Mouse (Mus musculus) neutrophil, adult 5-6 weeks (primary cell): ENCODE results near the gene Gm17662. TPM values are rescaled to one million over a fixed set of nuclear protein-coding genes. Genes with fewer than 3 reads are reported as not detected.

ENCODE experiments used
- ATAC-seq: fragments of 151-379, 151-347 bp; 2 replicates; pipeline ENCODE4 v1.8.0; 2017; ENCODE audit warnings: mild to moderate bottlenecking, moderate TSS enrichment; ENCODE audit not compliant: insufficient number of reproducible peaks, poor library complexity, low FRiP score, severe bottlenecking; ENCODE audit errors: extremely low read depth
- total RNA-seq: library from RNA; stranded (forward); fragments of 200-1000 nt; gene quantifications from 2 replicates; pipeline ENCODE4 v1.2.3, GENCODE M21; 2017

The Gm17662 gene
- total RNA-seq, result not detected in 2 replicates

DNA sequence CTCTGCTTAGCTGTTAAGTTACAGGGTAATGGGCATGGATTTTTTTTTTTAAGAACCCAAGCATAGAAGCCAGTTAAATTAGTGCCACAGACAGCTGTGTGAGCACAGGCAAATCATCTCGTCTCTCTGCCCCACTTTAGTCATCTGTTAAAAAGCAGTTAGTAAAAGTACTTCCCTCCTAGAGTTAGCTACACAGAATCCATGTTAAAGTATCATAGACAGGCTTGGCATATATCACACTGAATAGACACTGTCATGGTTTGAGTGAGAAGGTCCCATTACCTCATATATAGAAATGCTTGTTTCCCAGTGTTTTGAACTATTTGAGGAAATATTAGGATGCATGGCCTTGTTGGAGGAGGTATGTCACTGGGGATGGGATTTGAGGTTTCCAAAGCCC, at the start of gene Gm17662:
Gm17662 (plus strand) TSS at position 301 of the 400 bp plus-strand sequence.
- no peak for ATAC-seq

DNA sequence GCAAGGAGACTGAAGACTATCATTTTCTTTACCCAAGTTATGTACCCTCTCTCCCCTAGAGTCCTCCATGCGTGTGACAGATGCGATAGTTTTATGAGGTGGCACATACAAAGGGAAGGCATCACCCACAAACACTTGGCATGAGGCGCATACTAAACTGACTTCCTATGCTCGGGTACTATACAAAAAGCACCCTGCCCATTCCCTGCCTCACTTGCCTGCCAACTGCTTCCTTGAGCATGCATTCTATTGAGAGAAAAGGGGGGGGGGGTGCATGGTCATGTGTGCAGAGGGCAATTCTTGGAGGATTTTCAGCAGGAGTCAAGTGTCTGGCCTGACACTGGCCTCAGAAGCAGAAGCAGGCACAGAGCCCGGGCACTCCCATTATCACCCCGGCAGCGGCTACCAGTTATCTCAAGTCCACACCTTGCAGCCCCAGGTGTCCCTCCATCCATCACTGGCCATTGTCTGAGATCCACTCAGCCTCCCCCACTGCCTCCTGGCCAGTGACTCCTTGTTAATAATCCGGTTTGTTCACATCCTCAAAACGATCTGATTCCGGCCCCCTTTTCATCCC, 46.3 kb upstream of the Gm17662 start:
- no peak for ATAC-seq

DNA sequence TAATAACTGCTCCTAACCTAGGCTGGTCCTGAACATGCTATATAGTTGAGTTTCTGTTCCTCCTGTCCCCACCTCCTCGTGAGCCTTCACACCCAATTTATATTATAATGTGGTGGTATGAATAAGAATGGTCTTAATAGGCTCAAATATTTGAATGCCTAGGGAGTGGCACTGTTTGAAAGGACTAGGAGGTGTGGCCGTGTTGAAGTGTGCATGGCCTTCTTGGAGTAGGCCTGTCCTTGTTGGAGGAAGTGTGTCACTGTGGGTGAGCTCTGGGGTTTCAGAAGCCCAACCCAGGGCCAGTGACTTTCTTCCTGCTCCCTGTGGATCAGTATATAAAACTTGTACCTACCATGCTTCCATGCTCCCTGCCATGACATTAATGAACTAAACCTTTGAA, 43.5 kb upstream of the Gm17662 start:
- no peak for ATAC-seq

DNA sequence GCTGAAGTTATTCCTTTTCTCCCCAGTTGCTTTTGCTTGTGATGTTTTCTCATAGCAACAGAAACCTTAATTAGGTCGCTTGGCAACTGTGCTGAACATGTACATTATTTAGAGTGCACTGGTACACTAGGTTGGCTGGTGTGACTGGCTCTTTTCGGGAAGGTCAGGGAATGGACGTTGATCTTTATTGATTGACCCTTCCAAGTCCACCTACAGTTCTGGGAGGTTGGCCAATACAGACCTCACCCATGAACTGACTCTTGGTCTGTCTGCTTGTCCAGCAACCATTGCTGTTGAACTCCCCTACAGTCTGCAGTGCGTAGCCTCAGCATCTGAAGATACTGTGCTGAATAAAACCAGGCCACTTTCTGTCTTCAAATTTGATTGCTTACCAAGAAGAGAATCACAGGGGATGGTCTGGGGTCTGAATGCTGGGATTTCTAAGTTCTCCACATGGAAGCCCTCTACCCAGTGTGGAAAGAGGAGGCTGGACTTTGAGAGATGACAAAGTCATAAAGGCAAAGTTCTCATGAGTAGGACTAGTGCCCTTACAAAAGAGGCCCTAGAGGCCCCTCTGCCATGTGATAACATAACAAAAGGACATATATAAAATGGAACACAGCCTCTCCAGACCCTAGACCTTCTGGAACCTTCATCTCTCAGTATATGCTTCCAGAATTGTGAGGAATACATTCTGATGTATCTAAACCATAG, 40.5 kb upstream of the Gm17662 start:
- ATAC-seq, result no peak

DNA sequence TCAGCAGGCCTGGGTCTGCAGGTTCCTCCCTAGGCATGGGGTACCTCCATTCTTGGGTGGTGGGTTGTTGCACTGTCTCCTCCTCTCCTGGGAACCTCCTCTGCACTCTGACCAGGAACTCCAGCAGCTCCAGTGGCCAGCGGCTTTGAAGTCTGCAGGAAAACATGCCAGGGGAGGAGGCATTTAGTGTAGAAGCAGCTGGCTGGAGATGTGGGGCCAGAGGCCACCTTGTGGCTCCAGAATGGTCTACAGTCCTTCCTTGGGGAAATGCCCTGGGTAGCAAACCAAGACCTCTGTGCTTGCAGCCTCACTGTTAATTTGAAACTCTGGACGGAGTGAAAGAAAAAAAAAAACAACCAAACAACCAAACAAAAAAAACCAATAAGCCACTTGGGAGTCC, 39.6 kb upstream of the Gm17662 start:
- no peak for ATAC-seq

DNA sequence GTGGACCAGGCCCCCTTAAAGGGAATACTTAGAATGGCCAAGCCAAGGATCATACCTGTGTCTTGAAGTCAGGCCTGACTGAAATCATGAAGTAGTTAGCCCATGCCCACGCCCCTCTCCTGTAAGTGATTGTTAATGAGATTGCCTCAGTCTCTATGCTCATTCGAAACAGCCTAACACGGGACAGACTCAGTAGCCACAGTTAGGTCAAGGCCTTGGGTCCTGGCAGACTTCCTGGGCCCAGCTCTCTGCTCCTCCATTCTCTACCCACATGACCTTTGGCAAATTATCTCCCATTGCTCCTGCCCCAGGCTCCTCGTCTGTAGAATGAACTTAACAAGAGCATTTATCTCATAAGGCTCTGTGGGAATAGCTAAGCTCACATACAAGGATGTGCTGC, 38.1 kb upstream of the Gm17662 start:
- ATAC-seq, result no peak

DNA sequence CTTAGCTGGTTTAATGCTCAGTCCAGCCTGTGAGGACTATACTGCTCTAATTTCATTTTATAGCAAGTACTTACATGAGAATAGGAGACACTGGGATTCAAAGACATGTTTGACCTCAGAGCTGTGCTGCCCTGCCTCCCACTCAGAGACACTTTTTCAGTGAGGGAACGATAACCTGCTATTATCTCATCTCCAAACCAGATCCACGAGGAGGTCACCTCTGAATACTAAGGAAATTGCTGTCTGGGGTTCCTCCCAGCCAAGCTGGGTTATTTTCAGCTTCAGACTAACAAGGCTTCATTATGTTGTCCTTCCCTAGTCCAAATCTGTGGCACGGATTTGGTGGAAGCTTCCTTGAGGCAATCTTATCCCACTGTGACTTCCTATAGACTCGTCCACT, 37.2 kb upstream of the Gm17662 start:
- ATAC-seq, result no peak

DNA sequence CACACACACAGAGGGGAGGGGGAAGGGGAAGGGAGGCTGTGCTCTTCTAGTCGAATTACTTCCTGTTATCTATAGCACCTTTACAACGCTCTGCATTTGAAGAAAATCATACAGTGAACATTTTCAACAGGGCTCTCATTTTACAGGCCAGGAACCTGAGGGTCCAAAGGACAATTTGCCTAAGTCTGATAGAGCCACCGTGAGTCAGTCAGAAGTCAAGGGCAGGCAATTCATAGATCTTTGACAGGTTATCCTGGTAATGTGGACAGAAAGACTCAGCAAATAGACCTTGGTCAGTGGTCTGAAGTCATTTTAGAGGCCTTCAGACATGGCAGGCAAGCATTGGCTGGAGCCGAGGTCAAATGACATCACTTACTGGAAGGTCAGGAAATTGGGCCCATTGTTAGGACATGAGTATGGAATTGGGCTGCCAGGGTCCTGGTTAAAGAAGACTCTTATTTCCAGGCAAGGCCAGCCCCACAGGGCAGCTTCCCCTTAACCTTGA, 33.5 kb upstream of the Gm17662 start:
- no peak for ATAC-seq

DNA sequence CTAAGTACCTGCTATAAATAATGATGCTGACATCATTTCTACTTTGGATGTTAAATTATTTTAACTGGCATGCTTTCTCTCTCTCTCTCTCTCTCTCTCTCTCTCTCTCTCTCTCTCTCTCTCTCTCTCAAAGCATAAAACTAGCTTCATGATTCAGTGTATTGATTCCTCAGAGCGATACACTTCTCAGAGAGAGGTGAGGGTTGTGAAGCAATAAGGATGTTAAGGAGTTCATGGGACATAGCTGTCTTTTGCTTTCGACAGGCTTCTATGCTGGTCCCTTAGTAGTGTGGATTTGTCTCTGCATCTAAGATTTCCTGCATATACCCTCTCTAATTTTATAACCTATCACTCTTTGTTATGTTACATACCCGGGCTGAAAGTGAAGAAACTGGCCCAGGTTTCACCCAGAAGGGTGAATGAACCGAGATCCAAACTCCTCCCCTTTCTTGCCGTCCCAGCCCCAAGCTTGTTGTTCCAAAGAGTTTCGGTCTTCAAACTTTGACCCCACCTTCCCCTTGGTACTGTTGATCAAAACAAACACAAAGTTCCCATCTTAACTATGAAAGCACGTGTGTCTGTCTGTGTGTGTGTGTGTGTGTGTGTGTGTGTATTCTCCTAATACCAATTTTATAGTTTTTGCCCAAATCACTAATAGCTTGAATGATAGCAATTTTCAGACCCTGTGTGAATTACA, 32.6 kb upstream of the Gm17662 start:
- no peak for ATAC-seq

DNA sequence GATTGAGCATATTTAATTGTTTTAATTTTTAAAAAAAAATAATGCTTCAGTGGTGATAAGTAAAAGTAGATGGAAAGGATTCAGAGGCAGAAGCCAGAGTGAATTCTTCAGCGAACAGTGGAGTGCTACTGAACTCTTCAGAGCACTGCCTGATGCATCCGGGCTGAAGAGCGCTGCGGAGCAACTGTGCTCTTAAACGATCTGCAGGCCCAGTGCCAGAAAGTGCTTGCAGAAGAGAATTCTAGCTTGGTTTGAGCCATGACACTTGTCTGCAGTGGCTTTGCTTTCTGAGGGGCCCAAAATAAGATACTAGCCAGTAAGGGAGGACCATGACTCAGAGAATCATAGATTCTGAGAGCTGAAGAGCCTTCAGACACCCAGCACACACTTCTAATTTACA, 28.2 kb upstream of the Gm17662 start:
- no peak for ATAC-seq

DNA sequence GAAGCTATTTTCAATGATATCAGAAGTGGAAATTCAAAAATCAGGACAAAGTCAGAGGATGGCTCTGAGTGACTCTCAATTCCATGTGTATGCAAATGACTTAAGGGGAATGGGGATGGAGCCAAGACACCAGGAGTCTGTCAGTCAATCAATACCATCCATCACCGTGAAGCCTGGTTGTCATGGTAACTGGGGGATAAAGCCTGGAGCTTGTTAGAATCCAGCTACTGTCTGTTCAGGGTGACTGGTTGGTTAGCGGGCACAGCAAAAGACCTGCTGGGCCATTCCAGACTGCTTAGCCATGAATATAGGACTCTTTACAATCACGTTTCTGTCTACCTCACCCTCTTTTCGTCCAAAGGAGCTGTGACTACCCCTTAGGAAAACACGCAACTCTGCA, 22.0 kb upstream of the Gm17662 start:
- no peak for ATAC-seq

DNA sequence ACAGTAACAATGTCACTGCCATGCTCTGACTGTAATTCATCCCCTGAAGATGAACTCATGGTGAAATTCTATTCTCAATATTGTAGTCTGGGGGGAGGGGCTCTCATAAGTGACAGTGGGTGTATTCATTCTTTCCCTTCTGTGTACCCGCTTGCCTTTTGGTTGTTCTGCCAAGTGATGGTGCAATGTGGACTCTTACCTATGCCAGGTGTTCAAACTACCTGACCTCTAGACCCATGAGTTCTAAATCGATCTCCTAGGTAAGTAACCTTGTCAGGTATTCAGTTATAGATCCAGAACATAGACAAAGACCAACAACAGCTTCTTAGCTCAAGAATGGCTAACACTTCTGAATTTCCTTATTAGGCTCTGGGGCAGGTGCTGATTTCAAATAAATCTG, 18.8 kb upstream of the Gm17662 start:
- ATAC-seq, result no peak

DNA sequence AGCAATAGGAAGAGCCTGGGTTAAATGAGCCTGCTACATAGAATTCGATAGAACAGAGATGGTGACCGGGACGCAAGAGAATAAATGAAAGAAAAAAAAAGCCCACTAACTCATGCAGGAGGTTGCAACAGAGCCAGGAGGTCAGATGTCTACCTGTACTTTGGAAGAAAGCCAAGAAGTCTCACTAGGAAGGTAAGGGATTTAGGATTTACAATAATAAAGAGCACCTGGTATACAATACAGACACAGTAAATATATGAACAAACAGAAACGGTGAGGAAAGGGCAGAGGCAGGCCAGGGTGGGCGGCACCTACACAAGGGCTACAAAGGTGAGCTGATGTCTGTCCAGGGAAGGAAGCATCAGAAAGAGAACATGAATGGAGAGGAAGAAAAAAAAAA, 14.9 kb upstream of the Gm17662 start:
- no peak for ATAC-seq

DNA sequence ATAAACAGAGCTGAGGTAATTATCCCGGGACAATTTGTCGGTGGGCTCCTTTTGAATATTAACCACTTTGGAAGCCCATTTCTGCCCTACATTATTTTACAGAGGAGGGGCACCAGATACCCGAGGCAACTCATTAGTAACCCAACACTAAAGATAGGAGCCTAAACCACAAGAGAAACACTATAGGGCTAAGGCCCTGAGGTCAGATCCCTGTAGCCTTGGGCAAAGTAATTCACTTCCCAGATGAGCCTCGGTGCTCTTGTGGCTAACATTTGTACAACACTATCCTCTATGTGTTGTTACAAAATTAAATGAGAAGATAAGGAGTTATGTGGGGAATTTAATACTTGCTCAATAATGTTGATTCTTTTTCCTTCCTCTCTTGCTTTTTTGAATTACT, 13.6 kb upstream of the Gm17662 start:
- no peak for ATAC-seq

DNA sequence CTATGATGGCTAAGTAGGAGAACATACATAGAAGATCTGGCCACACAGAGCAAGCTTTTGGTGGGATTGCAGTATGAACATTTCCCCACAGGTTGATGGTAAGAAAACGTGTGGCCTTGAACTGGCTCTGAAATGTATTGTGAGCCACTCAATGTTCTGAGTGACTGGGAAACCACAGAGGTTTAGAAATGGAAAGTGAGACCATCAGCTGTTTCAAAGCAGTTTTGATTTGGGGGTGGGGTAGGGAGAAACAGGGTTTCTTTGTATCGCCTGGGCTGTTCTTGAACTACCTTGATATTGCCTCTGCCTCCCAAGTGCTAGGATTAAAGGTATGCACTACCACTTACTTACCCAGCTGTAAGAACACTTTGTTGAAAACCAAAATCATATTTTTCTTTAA, 1.9 kb upstream of the Gm17662 start:
- ATAC-seq, result no peak

DNA sequence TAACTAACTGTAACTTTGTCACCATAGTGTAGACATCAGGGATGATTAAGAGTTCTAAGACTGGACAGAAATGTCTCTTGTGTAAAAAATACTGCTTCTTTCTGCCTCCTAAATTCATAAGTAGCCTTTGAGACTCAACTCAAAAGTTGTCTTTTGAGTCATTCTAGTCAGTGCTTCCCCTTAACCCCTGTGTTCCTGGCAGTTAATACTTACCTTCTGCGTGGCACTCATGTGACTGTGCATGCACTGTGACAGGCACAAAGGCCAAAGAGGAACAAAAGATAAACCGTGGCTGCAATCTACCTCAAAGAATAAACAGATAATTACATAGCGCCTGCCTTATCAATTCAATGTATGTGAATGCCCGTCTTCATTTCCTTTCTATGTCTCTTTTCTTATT, 694 bp downstream of the Gm17662 start:
- no peak for ATAC-seq

DNA sequence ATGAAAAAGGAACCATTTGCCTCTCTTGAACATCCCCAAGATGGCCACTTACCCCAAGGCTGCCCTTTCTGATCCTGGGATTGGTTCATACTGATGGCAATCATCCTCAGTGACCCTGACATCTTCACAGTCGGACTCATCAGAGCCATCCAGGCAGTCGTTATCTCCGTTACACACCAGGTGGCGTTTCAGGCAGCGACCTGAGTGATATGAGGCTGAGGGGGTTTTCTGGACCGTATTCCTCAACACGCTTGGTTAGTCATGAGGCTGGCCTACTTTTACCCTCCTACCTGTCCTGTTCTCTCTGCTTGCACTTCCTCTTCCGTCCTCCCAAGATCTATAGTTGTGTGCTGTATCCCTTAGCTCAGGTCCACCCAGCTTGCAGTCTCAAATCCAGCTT, 4.1 kb downstream of the Gm17662 start:
- ATAC-seq, result no peak

DNA sequence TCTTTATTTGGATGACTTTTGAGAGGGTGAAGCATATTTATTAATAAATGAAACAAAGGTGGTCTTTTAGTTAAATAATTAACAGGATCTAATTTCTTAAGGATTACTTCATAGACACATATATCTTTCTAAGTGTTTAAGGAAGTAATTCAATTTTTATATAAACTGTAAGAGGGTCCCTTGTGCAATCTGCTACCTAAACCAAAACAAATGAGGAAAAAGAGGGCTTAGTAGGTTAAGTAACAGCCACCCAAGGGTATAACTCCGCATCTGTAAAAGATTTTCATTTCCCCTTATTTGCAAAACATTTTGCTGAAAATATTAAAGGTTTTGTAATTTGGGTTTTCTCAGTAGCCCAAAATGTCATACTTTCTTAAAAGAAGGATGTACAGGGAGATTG, 7.3 kb downstream of the Gm17662 start:
- no peak for ATAC-seq

DNA sequence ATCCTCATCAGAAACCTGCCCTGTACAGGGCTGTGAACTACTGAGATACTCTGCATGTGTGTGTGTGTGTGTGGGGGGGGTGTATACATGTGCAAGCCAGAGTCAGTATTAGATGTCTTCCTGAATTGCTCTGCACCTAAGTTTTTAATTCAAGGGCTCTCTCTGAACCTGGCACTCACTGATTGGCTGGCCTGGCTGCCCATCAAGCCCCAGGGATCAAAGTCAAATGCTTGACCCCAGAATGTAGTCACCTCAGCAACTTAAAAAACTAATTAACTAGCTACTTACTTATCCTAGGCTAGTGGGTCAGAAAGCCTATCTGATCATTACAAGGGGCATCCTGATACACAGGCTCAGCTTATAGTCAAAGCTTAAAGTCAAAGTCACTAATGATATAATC, 12.5 kb downstream of the Gm17662 start:
- no peak for ATAC-seq

DNA sequence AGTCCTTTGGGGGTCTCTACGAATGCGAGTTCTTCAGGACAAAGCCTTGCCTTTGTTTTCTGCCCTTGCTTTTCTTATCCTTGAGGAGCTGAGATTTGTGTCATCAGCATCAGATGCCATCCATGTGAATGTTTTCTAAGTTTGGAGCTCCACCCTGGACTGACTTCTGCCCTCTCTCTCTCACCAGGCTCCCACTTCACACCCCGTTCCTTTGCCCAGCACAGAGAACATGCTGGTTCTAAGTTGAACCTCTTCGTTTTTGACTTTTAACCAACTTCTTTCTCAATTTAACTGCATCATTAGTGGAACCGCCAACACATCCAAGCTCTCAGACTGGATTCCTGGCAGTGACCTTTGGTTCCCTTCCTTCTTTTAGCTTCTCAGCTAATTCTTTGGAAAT, 13.1 kb downstream of the Gm17662 start:
- ATAC-seq, result no peak
